ENCODE assay signal across 21 mouse cellular contexts in the genomic region with DNA sequence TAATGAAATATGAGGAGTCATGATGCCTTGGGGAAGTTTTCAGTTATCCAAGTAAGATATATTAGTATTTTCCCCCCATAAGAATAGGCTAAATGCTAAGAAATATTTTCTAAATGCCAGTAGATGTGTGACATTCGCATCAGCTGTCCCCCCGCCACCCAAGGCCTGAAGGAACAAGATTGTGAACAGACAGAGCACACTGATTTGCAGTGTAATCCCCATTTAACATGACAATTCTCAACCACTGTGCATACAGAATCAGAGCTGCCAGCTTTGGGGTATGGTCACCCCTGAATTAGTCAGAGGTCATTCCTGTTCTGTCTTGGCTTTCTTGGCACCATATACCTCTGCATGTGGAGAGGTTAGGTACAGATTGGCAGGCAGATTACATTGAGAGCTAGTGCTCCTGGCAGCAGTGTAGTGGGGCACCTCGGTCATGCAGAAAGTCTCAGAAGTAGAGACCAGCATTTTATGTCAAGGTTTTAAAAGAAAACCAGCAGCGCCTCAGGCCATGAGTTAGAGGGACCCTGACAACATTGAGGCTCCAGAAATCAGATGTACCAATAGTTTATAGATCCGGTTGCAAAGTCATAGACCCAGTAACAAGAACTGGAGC. TPM values are rescaled to one million over a fixed set of nuclear protein-coding genes. Genes with fewer than 3 reads are reported as not detected.
DNase-seq lines count a peak whose midpoint lies in the region; ATAC-seq and TF ChIP-seq lines count a peak whose summit lies in the region.
"Had no signal": no experiment of that assay in that cellular context is flagged by ENCODE, and none has a peak within 500 bp of the region (broad histone marks: within the 10 kb centered on the region; RNA-seq: fewer than 3 reads in every experiment).

No protein-coding gene starts in this region.

- H3K9me3 ChIP-seq in hindbrain, embryonic 16.5 days (ENCODE audit: control insufficient read depth, low read length) = no peaks in the 10 kb centered on the region
- H3K9me3 ChIP-seq in hindbrain, embryonic 11.5 days (ENCODE audit: control insufficient read depth, low read length) = no peaks in the 10 kb centered on the region
- H3K9me3 ChIP-seq in lung, embryonic 14.5 days (ENCODE audit: low read depth, low read length) = no peaks in the 10 kb centered on the region
- H3K9me3 ChIP-seq in CH12.LX (replicated peaks; ENCODE audit: low read length) = no peaks in the 10 kb centered on the region
- H3K9me3 ChIP-seq: forebrain, embryonic 12.5 days; heart, embryonic 13.5 days; hindbrain, embryonic 13.5 days had no signal

- H3K36me3 ChIP-seq in hindbrain, embryonic 16.5 days (ENCODE audit: control insufficient read depth, insufficient read depth, low read length) = peaks cover 25% of the 10 kb centered on the region
- peaks cover 7% of the 10 kb centered on the region; the same call in 1 of the 2 replicates for H3K36me3 ChIP-seq in hindbrain, embryonic 11.5 days (ENCODE audit: control insufficient read depth, insufficient read depth, low read length)
- H3K36me3 ChIP-seq in lung, embryonic 14.5 days (ENCODE audit: insufficient read depth) = peaks cover 25% of the 10 kb centered on the region
- H3K36me3 ChIP-seq in CH12.LX (replicated peaks in 1 of 2; ENCODE audit: control insufficient read depth in 1 of 2, insufficient read depth in 1 of 2, low read length in 1 of 2) = peaks cover 24 to 56% of the 10 kb centered on the region in 2 experiments

- H3K9ac ChIP-seq in hindbrain, embryonic 16.5 days (ENCODE audit: low read depth, low read length) = no peak overlapping the region
- no peak overlapping the region for H3K9ac ChIP-seq in hindbrain, embryonic 11.5 days (ENCODE audit: low read depth, low read length)
- H3K9ac ChIP-seq in lung, embryonic 14.5 days = no peak overlapping the region
- no peak overlapping the region for H3K9ac ChIP-seq in CH12.LX (ENCODE audit: insufficient read depth, low read depth)
- H3K9ac ChIP-seq: forebrain, embryonic 12.5 days; heart, embryonic 13.5 days; hindbrain, embryonic 13.5 days had no signal

- no peak for TF ChIP-seq POLR2A in CH12.LX (IDR thresholded peaks at IDR 0.05; ENCODE audit: low read depth, low read length)

- in situ Hi-C loops in CH12.LX (cut with MboI; ENCODE audit: low pct_ligation_motif_present, low pct_unique_long_range_greater_than_20kb, low sequenced_read_pairs) = no loop called here

- H3K4me3 ChIP-seq in hindbrain, embryonic 16.5 days (ENCODE audit: low read length) = no peak overlapping the region
- H3K4me3 ChIP-seq in hindbrain, embryonic 11.5 days (ENCODE audit: low read depth, low read length) = no peak overlapping the region
- H3K4me3 ChIP-seq in lung, embryonic 14.5 days (ENCODE audit: low read depth, low read length) = no peak overlapping the region
- H3K4me3 ChIP-seq in CH12.LX (replicated peaks in 1 of 3; ENCODE audit: low read depth in 2 of 3, low read length in 2 of 3, poor library complexity in 1 of 3) = no peak overlapping the region
- H3K4me3 ChIP-seq: forebrain, embryonic 12.5 days; heart, embryonic 13.5 days; hindbrain, embryonic 13.5 days had no signal

- no peak for DNase-seq in hindbrain, embryonic 11.5 days (ENCODE audit: low spot score)
- no peak for DNase-seq in lung, embryonic 14.5 days
- DNase-seq in lung, postnatal 4 days = no peak
- DNase-seq in CH12.LX (ENCODE audit: extremely low read depth) (no peak), R1 (ENCODE audit: low read depth, low spot score) (peak; percentile 18)
- no peak for DNase-seq in yolk sac, embryonic 10.5 days (ENCODE audit: low spot score)
- DNase-seq: adrenal gland, adult 8-10 months; adrenal gland, postnatal 36 days; cerebellum, adult 2 months; cerebellum, postnatal 10 days; gastrocnemius, postnatal 36 days; heart, adult 11 months; heart, postnatal 4 days had no signal

- no peak overlapping the region for H3K27ac ChIP-seq in hindbrain, embryonic 16.5 days (ENCODE audit: low read depth, low read length)
- H3K27ac ChIP-seq in hindbrain, embryonic 11.5 days (ENCODE audit: low read depth, low read length) = no peak overlapping the region
- H3K27ac ChIP-seq in lung, embryonic 14.5 days (ENCODE audit: low read depth) = no peak overlapping the region
- H3K27ac ChIP-seq in CH12.LX (ENCODE audit: insufficient read depth, low read depth) = no peak overlapping the region
- H3K27ac ChIP-seq: forebrain, embryonic 12.5 days; heart, embryonic 13.5 days; hindbrain, embryonic 13.5 days had no signal

- whole genome bisulfite sequencing in hindbrain, embryonic 16.5 days = 81% methylated on average over 5 of the region's 5 CpGs
- WGBS in hindbrain, embryonic 11.5 days = 78% methylated on average over 5 of the region's 5 CpGs
- 78% methylated on average over 5 of the region's 5 CpGs for WGBS in lung, embryonic 14.5 days

- TF ChIP-seq CTCF in lung, embryonic 14.5 days (IDR thresholded peaks at IDR 0.05; ENCODE audit: low read depth) = no peak
- no peak for TF ChIP-seq CTCF in CH12.LX (conservative IDR thresholded peaks at IDR 0.05 in 1 of 2, IDR thresholded peaks at IDR 0.05 in 1 of 2; ENCODE audit: low read depth in 2 of 2, low read length in 2 of 2)

- no peaks in the 10 kb centered on the region for H3K4me1 ChIP-seq in hindbrain, embryonic 16.5 days (ENCODE audit: control insufficient read depth, insufficient read depth, low read depth, low read length)
- H3K4me1 ChIP-seq in hindbrain, embryonic 11.5 days (replicated peaks; ENCODE audit: control insufficient read depth, insufficient read depth, low read length) = no peaks in the 10 kb centered on the region
- no peaks in the 10 kb centered on the region for H3K4me1 ChIP-seq in lung, embryonic 14.5 days (ENCODE audit: insufficient read depth)
- peaks cover 0 to 9% of the 10 kb centered on the region in 2 experiments; a peak in 1 of 4 replicates for H3K4me1 ChIP-seq in CH12.LX (ENCODE audit: control insufficient read depth in 1 of 2, insufficient read depth in 2 of 2)
- H3K4me1 ChIP-seq: forebrain, embryonic 12.5 days; heart, embryonic 13.5 days; hindbrain, embryonic 13.5 days had no signal

- ATAC-seq in hindbrain, embryonic 16.5 days = peak; percentile 46
- no peak for ATAC-seq in hindbrain, embryonic 11.5 days (ENCODE audit: low FRiP score)
- peak; percentile 45 for ATAC-seq in lung, embryonic 14.5 days (ENCODE audit: insufficient read depth)
- ATAC-seq: intestine, postnatal 0 days had no signal

- dilution Hi-C loops in CH12.LX (cut with MboI; ENCODE audit: extremely low pct_ligation_motif_present, extremely low pct_unique_long_range_greater_than_20kb, low sequenced_read_pairs) = no loop called here

- no peaks in the 10 kb centered on the region for H3K79me2 ChIP-seq in CH12.LX (replicated peaks; ENCODE audit: control insufficient read depth, extremely low read depth, insufficient read depth, poor library complexity, severe bottlenecking)

- no peak for TF ChIP-seq EP300 in CH12.LX (IDR thresholded peaks at IDR 0.05; ENCODE audit: low read length)

- no peak for TF ChIP-seq RAD21 in CH12.LX (IDR thresholded peaks at IDR 0.05; ENCODE audit: low read depth, low read length)

- no peak overlapping the region for H3K4me2 ChIP-seq in hindbrain, embryonic 16.5 days (ENCODE audit: low read length)
- no peak overlapping the region for H3K4me2 ChIP-seq in hindbrain, embryonic 11.5 days (replicated peaks; ENCODE audit: low read depth, low read length)
- H3K4me2 ChIP-seq in lung, embryonic 14.5 days = no peak overlapping the region
- no peak overlapping the region for H3K4me2 ChIP-seq in CH12.LX (ENCODE audit: insufficient read depth, low read depth, poor library complexity, severe bottlenecking)
- H3K4me2 ChIP-seq: forebrain, embryonic 12.5 days; heart, embryonic 13.5 days; hindbrain, embryonic 13.5 days had no signal

- H3K27me3 ChIP-seq in hindbrain, embryonic 16.5 days (replicated peaks; ENCODE audit: control insufficient read depth, insufficient read depth, low read length) = no peaks in the 10 kb centered on the region
- H3K27me3 ChIP-seq in hindbrain, embryonic 11.5 days (ENCODE audit: control insufficient read depth, insufficient read depth, low read length) = no peaks in the 10 kb centered on the region
- no peaks in the 10 kb centered on the region for H3K27me3 ChIP-seq in lung, embryonic 14.5 days (ENCODE audit: insufficient read depth, low read length)
- no peaks in the 10 kb centered on the region for H3K27me3 ChIP-seq in CH12.LX (replicated peaks)
- H3K27me3 ChIP-seq: forebrain, embryonic 12.5 days; heart, embryonic 13.5 days; hindbrain, embryonic 13.5 days had no signal

RNA-seq across cellular contexts. Expression of gene Ovgp1, which starts 1.6 kb away (rescaled TPM):
- 3.2 and 3.4 TPM in 2 replicates for polyA plus RNA-seq in hindbrain, embryonic 16.5 days (2015; fragmentation: Nextera tagmentation; extraction: Ambion mirVana)
- polyA plus RNA-seq in hindbrain, embryonic 11.5 days (2014; fragmentation: Nextera tagmentation; extraction: Ambion mirVana) = 2.3 and 3.1 TPM in 2 replicates
- 1.9 and 2.4 TPM in 2 replicates for polyA plus RNA-seq in lung, embryonic 14.5 days (2014; fragmentation: Nextera tagmentation; extraction: Ambion mirVana)
- 1.4 and 1.6 TPM in 2 replicates for total RNA-seq in CH12.LX (2012; rRNA removed)
- 2.3 TPM in 2 replicates for total RNA-seq in CH12.LX (2014; rRNA removed)
- 4.3 and 5.6 TPM in 2 replicates for polyA plus RNA-seq in CH12.LX (2012; ENCODE audit: insufficient read length, low read depth)

RNA-seq across cellular contexts. Expression of gene Atp5f1, which starts 12.0 kb away (rescaled TPM):
- 537 and 609 TPM in 2 replicates for polyA plus RNA-seq in hindbrain, embryonic 16.5 days (2015; fragmentation: Nextera tagmentation; extraction: Ambion mirVana)
- 556 and 566 TPM in 2 replicates for polyA plus RNA-seq in hindbrain, embryonic 11.5 days (2014; fragmentation: Nextera tagmentation; extraction: Ambion mirVana)
- 449 and 462 TPM in 2 replicates for polyA plus RNA-seq in lung, embryonic 14.5 days (2014; fragmentation: Nextera tagmentation; extraction: Ambion mirVana)
- total RNA-seq in CH12.LX (2012; rRNA removed) = 317 and 342 TPM in 2 replicates
- total RNA-seq in CH12.LX (2014; rRNA removed) = 676 and 764 TPM in 2 replicates
- polyA plus RNA-seq in CH12.LX (2012; ENCODE audit: insufficient read length, low read depth) = 494 and 505 TPM in 2 replicates

RNA-seq across cellular contexts. Expression of gene Wdr77, which starts 12.8 kb away (rescaled TPM):
- polyA plus RNA-seq in hindbrain, embryonic 16.5 days (2015; fragmentation: Nextera tagmentation; extraction: Ambion mirVana) = 85.1 and 87.3 TPM in 2 replicates
- polyA plus RNA-seq in hindbrain, embryonic 11.5 days (2014; fragmentation: Nextera tagmentation; extraction: Ambion mirVana) = 108 and 125 TPM in 2 replicates
- polyA plus RNA-seq in lung, embryonic 14.5 days (2014; fragmentation: Nextera tagmentation; extraction: Ambion mirVana) = 154 and 165 TPM in 2 replicates
- total RNA-seq in CH12.LX (2012; rRNA removed) (87.4 and 114 TPM in 2 replicates), CH12.LX (2014; rRNA removed) (86.7 and 91.2 TPM in 2 replicates)
- 203 and 235 TPM in 2 replicates for polyA plus RNA-seq in CH12.LX (2012; ENCODE audit: insufficient read length, low read depth)

RNA-seq across cellular contexts. Expression of gene I830077J02Rik, which starts 39.5 kb away (rescaled TPM):
- polyA plus RNA-seq in hindbrain, embryonic 16.5 days (2015; fragmentation: Nextera tagmentation; extraction: Ambion mirVana) = 0.19 and 0.40 TPM in 2 replicates
- 0.42 and 0.97 TPM in 2 replicates for polyA plus RNA-seq in hindbrain, embryonic 11.5 days (2014; fragmentation: Nextera tagmentation; extraction: Ambion mirVana)
- 0.75 and 0.83 TPM in 2 replicates for polyA plus RNA-seq in lung, embryonic 14.5 days (2014; fragmentation: Nextera tagmentation; extraction: Ambion mirVana)
- total RNA-seq in CH12.LX (2012; rRNA removed) (0.84 and 1.3 TPM in 2 replicates), CH12.LX (2014; rRNA removed) (2.9 and 3.2 TPM in 2 replicates)
- 8.3 and 10.2 TPM in 2 replicates for polyA plus RNA-seq in CH12.LX (2012; ENCODE audit: insufficient read length, low read depth)

RNA-seq across cellular contexts. Expression of gene Pifo, which starts 42.5 kb away (rescaled TPM):
- polyA plus RNA-seq in hindbrain, embryonic 16.5 days (2015; fragmentation: Nextera tagmentation; extraction: Ambion mirVana) = 8.8 and 10.0 TPM in 2 replicates
- polyA plus RNA-seq in hindbrain, embryonic 11.5 days (2014; fragmentation: Nextera tagmentation; extraction: Ambion mirVana) = 3.5 and 7.1 TPM in 2 replicates
- 0.34 and 0.35 TPM in 2 replicates for polyA plus RNA-seq in lung, embryonic 14.5 days (2014; fragmentation: Nextera tagmentation; extraction: Ambion mirVana)
- total RNA-seq in CH12.LX (2012; rRNA removed) (5.4 and 8.1 TPM in 2 replicates), CH12.LX (2014; rRNA removed) (13.7 and 16.4 TPM in 2 replicates)
- 7.1 and 7.7 TPM in 2 replicates for polyA plus RNA-seq in CH12.LX (2012; ENCODE audit: insufficient read length, low read depth)
- total RNA-seq: adrenal gland, adult 8-10 months; adrenal gland, postnatal 36 days; gastrocnemius, postnatal 36 days; heart, postnatal 4 days had no signal
- polyA plus RNA-seq: C2C12; embryonic facial prominence, embryonic 11.5 days; heart, embryonic 13.5 days; heart, postnatal 0 days; intestine, postnatal 0 days had no signal
